In genomic region chr3:144010558-144010957, GRCm38 (mm10) we compare ENCODE assay signal across 12 mouse cellular contexts.
A peak's percentile ranks its signal among the peaks of the same experiment; 100 is the strongest.
DNase-seq lines count a peak whose midpoint lies in the region; ATAC-seq lines count a peak whose summit lies in the region.
"Had no signal": no experiment of that assay in that cellular context is flagged by ENCODE, and none has a peak within 500 bp of the region (broad histone marks: within the 10 kb centered on the region; RNA-seq: fewer than 3 reads in every experiment).

No protein-coding gene starts in this region.

- H3K27ac ChIP-seq in heart, embryonic 10.5 days: 0 out of 2 replicates have a peak overlapping the region, but pooled peaks have one; percentile 19
- no peak overlapping the region for H3K27ac ChIP-seq in neural tube, embryonic 14.5 days (ENCODE audit: low read depth, low read length)
- H3K27ac ChIP-seq: embryonic facial prominence, embryonic 15.5 days; liver, embryonic 14.5 days; stomach, embryonic 15.5 days had no signal

- peak overlapping the region; percentile 19; the same call in 1 of the 2 replicates for H3K4me3 ChIP-seq in heart, embryonic 10.5 days
- no peak overlapping the region for H3K4me3 ChIP-seq in neural tube, embryonic 14.5 days (ENCODE audit: low read depth, low read length)
- H3K4me3 ChIP-seq: embryonic facial prominence, embryonic 15.5 days; stomach, embryonic 15.5 days had no signal

- no peak overlapping the region for H3K9ac ChIP-seq in neural tube, embryonic 14.5 days (replicated peaks; ENCODE audit: low read depth, low read length)
- H3K9ac ChIP-seq: embryonic facial prominence, embryonic 15.5 days; liver, embryonic 14.5 days; stomach, embryonic 15.5 days had no signal

- H3K36me3 ChIP-seq in heart, embryonic 10.5 days: no peaks in the 10 kb centered on the region
- no peaks in the 10 kb centered on the region for H3K36me3 ChIP-seq in neural tube, embryonic 14.5 days (ENCODE audit: control insufficient read depth, insufficient read depth, low read length)
- H3K36me3 ChIP-seq: embryonic facial prominence, embryonic 15.5 days; stomach, embryonic 15.5 days had no signal

- ATAC-seq in neural tube, embryonic 14.5 days (ENCODE audit: low read depth): peak; percentile 42; the same call in 1 of the 2 replicates
- ATAC-seq: Patski had no signal

- H3K4me1 ChIP-seq in heart, embryonic 10.5 days: peaks cover 12% of the 10 kb centered on the region
- no peaks in the 10 kb centered on the region for H3K4me1 ChIP-seq in neural tube, embryonic 14.5 days (ENCODE audit: control insufficient read depth, insufficient read depth, low read length)

- WGBS in heart, embryonic 10.5 days: 18% methylated on average over 6 of the region's 6 CpGs
- WGBS in neural tube, embryonic 14.5 days: 31% methylated on average over 6 of the region's 6 CpGs

- DNase-seq in heart, embryonic 10.5 days (ENCODE audit: low spot score): no peak
- DNase-seq in heart, adult 18-20 months: no peak
- DNase-seq in neural tube, embryonic 10.5 days (ENCODE audit: extremely low spot score, low spot score): no peak
- peak; percentile 18 for DNase-seq in kidney, adult 9 months
- DNase-seq in retina, embryonic 14.5 days (ENCODE audit: low spot score): peak; percentile 20
- no peak for DNase-seq in gastrocnemius, postnatal 4 days (ENCODE audit: low spot score in 2 of 2)
- DNase-seq in cerebellum, adult 8-10 months: no peak

- no peaks in the 10 kb centered on the region for H3K27me3 ChIP-seq in heart, embryonic 10.5 days (ENCODE audit: insufficient read depth, poor library complexity, severe bottlenecking)
- no peaks in the 10 kb centered on the region for H3K27me3 ChIP-seq in neural tube, embryonic 14.5 days (ENCODE audit: control insufficient read depth, insufficient read depth, low read length)
- H3K27me3 ChIP-seq: embryonic facial prominence, embryonic 15.5 days; Patski; stomach, embryonic 15.5 days had no signal

- no peaks in the 10 kb centered on the region for H3K9me3 ChIP-seq in heart, embryonic 10.5 days
- no peaks in the 10 kb centered on the region for H3K9me3 ChIP-seq in neural tube, embryonic 14.5 days (ENCODE audit: control insufficient read depth, low read length)
- H3K9me3 ChIP-seq: embryonic facial prominence, embryonic 15.5 days; stomach, embryonic 15.5 days had no signal

- H3K4me2 ChIP-seq in neural tube, embryonic 14.5 days (ENCODE audit: low read depth, low read length): no peak overlapping the region
- H3K4me2 ChIP-seq: embryonic facial prominence, embryonic 15.5 days; stomach, embryonic 15.5 days had no signal

Comparison
In these comparisons a context has a peak if more than half of its experiments do, and no peak if none do; other contexts are left out.
1. DNase-seq: peak in kidney, adult 9 months (single experiment) and retina, embryonic 14.5 days (single experiment); none in heart, embryonic 10.5 days (single experiment), heart, adult 18-20 months (0 of 2), neural tube, embryonic 10.5 days (single experiment), gastrocnemius, postnatal 4 days (0 of 2) and cerebellum, adult 8-10 months (single experiment).